Mouse (Mus musculus) midbrain, embryonic 16.5 days (tissue): Measurements from ENCODE around the gene Kif1b. TPM values are rescaled to one million over a fixed set of nuclear protein-coding genes. Genes with fewer than 3 reads are reported as not detected.

Experiments
- ATAC-seq: fragments of 200-750 bp; cut with Nextera tagmentation; 2 replicates; pipeline ENCODE4 v1.8.0; 2017; ENCODE audit warnings: moderate TSS enrichment
- H3K27ac ChIP-seq: fragments of 300-500 bp; sonication (generic); 2 replicates; pipeline ENCODE4 v1.5.1; 2014; ENCODE audit warnings: mild to moderate bottlenecking, low read length, mixed read lengths
- H3K27me3 ChIP-seq: fragments of 300-500 bp; sonication (generic); 2 replicates; pipeline ENCODE4 v1.6.1; 2014; ENCODE audit warnings: low read depth, low read length, mixed read lengths; ENCODE audit not compliant: control insufficient read depth, insufficient read depth
- H3K36me3 ChIP-seq: fragments of 300-500 bp; sonication (generic); 2 replicates; pipeline ENCODE4 v1.6.1; 2014; ENCODE audit warnings: mild to moderate bottlenecking, low read length, moderate library complexity, mixed read lengths; ENCODE audit not compliant: control insufficient read depth, insufficient read depth
- H3K4me1 ChIP-seq: fragments of 300-500 bp; sonication (generic); 2 replicates; pipeline ENCODE4 v1.6.1; 2014; ENCODE audit warnings: mild to moderate bottlenecking, low read length, mixed read lengths; ENCODE audit not compliant: control insufficient read depth, insufficient read depth
- H3K4me2 ChIP-seq: fragments of 300-500 bp; sonication (generic); 2 replicates; pipeline ENCODE4 v1.6.1; 2014; ENCODE audit warnings: mild to moderate bottlenecking, low read length, mixed read lengths
- H3K4me3 ChIP-seq: fragments of 300-500 bp; sonication (generic); 2 replicates; pipeline ENCODE4 v1.5.1; 2014; ENCODE audit warnings: low read depth, mild to moderate bottlenecking, low read length, moderate library complexity, mixed read lengths
- H3K9ac ChIP-seq: fragments of 300-500 bp; sonication (generic); 2 replicates; pipeline ENCODE4 v1.6.1; 2014; ENCODE audit warnings: low read depth, low read length, mixed read lengths
- H3K9me3 ChIP-seq: fragments of 300-500 bp; sonication (generic); replicated peaks from 2 replicates; pipeline ENCODE4 v1.6.1; 2014; ENCODE audit warnings: mild to moderate bottlenecking, low read length, mixed read lengths; ENCODE audit not compliant: control insufficient read depth, poor library complexity, severe bottlenecking
- WGBS: fragments of 180-500 bp; shearing (Covaris S2); extraction: QIAGEN DNeasy Blood & Tissue Kit; methylation state at CpG from one replicate; pipeline ENCODE4 v1.1.7; 2014; 5-methylcytosine and 5-hydroxymethylcytosine counted together
- polyA plus RNA-seq: library from polyadenylated mRNA; unstranded; fragments of >200 nt; fragmentation: Nextera tagmentation; extraction: Ambion mirVana; gene quantifications from 2 replicates; pipeline ENCODE4 v1.2.1, GENCODE M21; 2015

Gene Kif1b
- polyA plus RNA-seq, 1 experiment from 2014 or later, result 118 TPM

- Histone ChIP-seq H3K4me1 (peaks cover 41% of the 10 kb centered on the region), H3K4me3 (peak overlapping the region; percentile 99), H3K27ac (peak overlapping the region; percentile 99), H3K9me3 (no peaks in the 10 kb centered on the region), H3K4me2 (peak overlapping the region; percentile 91), H3K9ac (peak overlapping the region; percentile 99), H3K36me3 (no peaks in the 10 kb centered on the region), H3K27me3 (no peaks in the 10 kb centered on the region)
- peak; percentile 63 for ATAC-seq
- WGBS, result under 1% methylated on average over 62 of the region's 83 CpGs
Observed at GRCm38 (mm10) chr4:149306712-149307595, 539 bp downstream of the Kif1b start.

GRCm38 (mm10) chr4:149305761-149306711 is 1.5 kb downstream of the Kif1b start:
- Histone ChIP-seq H3K27me3 (no peaks in the 10 kb centered on the region), H3K9ac (peak overlapping the region; percentile 99)
- ATAC-seq, result no peak

GRCm38 (mm10) chr4:149304466-149304865 is 3.0 kb downstream of the Kif1b start:
- no peak for ATAC-seq
- Histone ChIP-seq H3K27ac (no peak overlapping the region), H3K9ac (no peak overlapping the region), H3K4me2 (peak overlapping the region; percentile 35), H3K4me1 (peaks cover 53% of the 10 kb centered on the region), H3K36me3 (no peaks in the 10 kb centered on the region), H3K27me3 (no peaks in the 10 kb centered on the region), H3K9me3 (no peaks in the 10 kb centered on the region), H3K4me3 (0 out of 2 replicates have a peak overlapping the region, but pooled peaks have one; percentile 4)
- WGBS, result 72% methylated on average over 1 of the region's 1 CpGs

More at GRCm38 (mm10) chr4:149305761-149306711, 1.5 kb downstream of the Kif1b start:
- H3K4me1 ChIP-seq, result peaks cover 51% of the 10 kb centered on the region
- no peaks in the 10 kb centered on the region for H3K9me3 ChIP-seq
- H3K4me3 ChIP-seq, result peak overlapping the region; percentile 99
- no peaks in the 10 kb centered on the region for H3K36me3 ChIP-seq
- peak overlapping the region; percentile 91 for H3K4me2 ChIP-seq
- H3K27ac ChIP-seq, result peak overlapping the region; percentile 99
- 23% methylated on average over 14 of the region's 14 CpGs for WGBS

GRCm38 (mm10) chr4:149303502-149303901 is 4.0 kb downstream of the Kif1b start:
- H3K27me3 ChIP-seq, result no peaks in the 10 kb centered on the region
- peaks cover 48% of the 10 kb centered on the region for H3K4me1 ChIP-seq
- no peak overlapping the region for H3K9ac ChIP-seq
- no peaks in the 10 kb centered on the region for H3K36me3 ChIP-seq
- peak overlapping the region; percentile 33; the same call in 1 of the 2 replicates for H3K4me2 ChIP-seq
- no peak overlapping the region for H3K27ac ChIP-seq
- WGBS, result 41% methylated on average over 5 of the region's 5 CpGs
- no peak overlapping the region for H3K4me3 ChIP-seq
- ATAC-seq, result no peak
- H3K9me3 ChIP-seq, result no peaks in the 10 kb centered on the region

GRCm38 (mm10) chr4:149302751-149303150 is 4.7 kb downstream of the Kif1b start:
- 68% methylated on average over 5 of the region's 5 CpGs for WGBS
- Histone ChIP-seq H3K36me3 (no peaks in the 10 kb centered on the region), H3K27ac (no peak overlapping the region), H3K27me3 (no peaks in the 10 kb centered on the region), H3K4me2 (peak overlapping the region; percentile 33; the same call in 1 of the 2 replicates), H3K9ac (no peak overlapping the region), H3K4me1 (peaks cover 50% of the 10 kb centered on the region), H3K9me3 (no peaks in the 10 kb centered on the region), H3K4me3 (no peak overlapping the region)
- no peak for ATAC-seq

- no peaks in the 10 kb centered on the region for H3K36me3 ChIP-seq
- H3K9me3 ChIP-seq, result no peaks in the 10 kb centered on the region
- H3K27ac ChIP-seq, result no peak overlapping the region
- WGBS, result 33% methylated on average over 3 of the region's 3 CpGs
- H3K4me1 ChIP-seq, result peaks cover 52% of the 10 kb centered on the region
- H3K4me3 ChIP-seq, result no peak overlapping the region
- no peak for ATAC-seq
- H3K27me3 ChIP-seq, result no peaks in the 10 kb centered on the region
- no peak overlapping the region for H3K4me2 ChIP-seq
- no peak overlapping the region for H3K9ac ChIP-seq
Observed at GRCm38 (mm10) chr4:149302136-149302535, 5.4 kb downstream of the Kif1b start.

- WGBS, result 91% methylated on average over 2 of the region's 2 CpGs
- peaks cover 24% of the 10 kb centered on the region for H3K4me1 ChIP-seq
- H3K9me3 ChIP-seq, result no peaks in the 10 kb centered on the region
- H3K4me3 ChIP-seq, result no peak overlapping the region
- H3K36me3 ChIP-seq, result no peaks in the 10 kb centered on the region
- ATAC-seq, result no peak
- no peak overlapping the region for H3K4me2 ChIP-seq
- no peaks in the 10 kb centered on the region for H3K27me3 ChIP-seq
- no peak overlapping the region for H3K27ac ChIP-seq
- H3K9ac ChIP-seq, result no peak overlapping the region
Observed at GRCm38 (mm10) chr4:149296501-149296900, 11.0 kb downstream of the Kif1b start.

GRCm38 (mm10) chr4:149292984-149293383 is 14.5 kb downstream of the Kif1b start:
- WGBS, result 83% methylated on average over 5 of the region's 5 CpGs
- no peak for ATAC-seq
- no peak overlapping the region for H3K27ac ChIP-seq

More at GRCm38 (mm10) chr4:149292984-149293383, 14.5 kb downstream of the Kif1b start:
- Histone ChIP-seq H3K36me3 (peaks cover 13% of the 10 kb centered on the region; the same call in 1 of the 2 replicates), H3K4me2 (no peak overlapping the region), H3K27me3 (no peaks in the 10 kb centered on the region), H3K4me1 (peaks cover 14% of the 10 kb centered on the region), H3K4me3 (no peak overlapping the region), H3K9me3 (no peaks in the 10 kb centered on the region), H3K9ac (no peak overlapping the region)
